Mouse (Mus musculus): ENCODE measurements around the gene Zfp970. TPM values are rescaled to one million over a fixed set of nuclear protein-coding genes. Genes with fewer than 3 reads are reported as not detected.
"Not testable (repeated sequence)": the region's sequence is repeated elsewhere in the genome, so short reads cannot be mapped to it uniquely, and the experiment has no call there.

Gene Zfp970
- polyA plus RNA-seq (2012; rRNA removed) = 14.9 and 17.9 TPM in 2 replicates

DNA sequence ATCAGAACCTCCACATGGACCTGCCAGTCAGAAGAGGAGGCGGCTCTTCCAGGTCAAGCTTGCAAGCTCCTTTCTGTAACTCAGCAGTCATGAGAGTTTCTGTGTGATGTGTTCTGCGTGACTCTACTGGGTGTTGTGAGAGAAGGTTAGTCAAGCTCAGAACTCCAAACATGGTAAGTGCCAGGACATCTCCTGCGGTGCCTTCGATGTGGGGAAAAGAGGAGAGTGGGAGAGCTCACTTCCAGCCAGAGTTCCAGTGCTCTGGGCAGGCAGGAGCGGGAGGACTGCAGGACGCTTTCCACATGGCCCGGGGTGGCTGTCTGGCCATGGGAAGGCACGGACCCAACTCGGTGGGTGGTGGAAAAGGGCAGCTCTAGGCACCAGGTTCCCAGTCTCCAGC is at the start of gene Zfp970:
Gene Zfp970, plus strand, starts transcription at position 58 of the 400 bp plus-strand sequence.
- peak in 1 of 2 experiments; percentile 19 for DNase-seq (ENCODE audit: extremely low spot score in 1 of 2, low spot score in 1 of 2)

DNA sequence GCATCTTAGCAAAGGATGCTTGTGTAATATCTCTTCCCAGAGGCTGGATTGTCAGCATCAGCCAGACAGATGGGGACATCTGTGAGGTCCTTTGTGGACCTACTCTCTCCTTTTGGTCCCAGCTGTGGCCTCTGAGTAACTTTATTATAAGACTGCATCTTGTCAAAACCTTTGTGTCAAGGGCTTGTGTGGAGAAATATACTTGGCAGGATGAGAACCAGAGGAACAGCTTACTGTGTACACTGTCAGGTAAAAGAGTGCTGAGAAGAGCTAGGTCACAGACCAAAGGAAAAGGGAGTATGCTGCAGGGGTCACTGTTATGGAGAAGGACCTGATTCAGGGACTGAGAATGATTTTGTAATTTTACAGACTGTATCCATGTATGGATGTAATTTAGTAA is 3.7 kb downstream of the Zfp970 start:
- not testable (repeated sequence) for DNase-seq (ENCODE audit: extremely low spot score in 1 of 2, low spot score in 1 of 2)

DNA sequence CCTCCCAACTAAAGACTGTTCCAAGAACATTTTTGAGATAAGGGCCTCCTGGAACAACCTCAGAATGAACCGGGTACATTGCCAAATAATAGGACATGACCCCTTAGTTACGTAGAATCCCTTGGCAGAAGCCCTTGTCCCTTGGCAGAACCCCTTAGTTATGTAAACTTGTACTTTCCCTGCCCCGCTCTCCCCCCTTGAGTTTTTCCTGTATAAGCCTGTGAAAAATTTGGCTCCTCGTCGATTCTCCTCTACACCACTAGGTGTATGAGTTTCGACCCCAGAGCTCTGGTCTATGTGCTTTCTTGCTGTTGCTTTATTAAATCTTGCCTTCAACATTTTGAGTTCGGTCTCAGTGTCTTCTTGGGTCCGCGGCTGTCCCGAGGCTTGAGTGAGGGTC is 7.7 kb downstream of the Zfp970 start:
- not testable (repeated sequence) for DNase-seq (ENCODE audit: extremely low spot score in 1 of 2, low spot score in 1 of 2)

DNA sequence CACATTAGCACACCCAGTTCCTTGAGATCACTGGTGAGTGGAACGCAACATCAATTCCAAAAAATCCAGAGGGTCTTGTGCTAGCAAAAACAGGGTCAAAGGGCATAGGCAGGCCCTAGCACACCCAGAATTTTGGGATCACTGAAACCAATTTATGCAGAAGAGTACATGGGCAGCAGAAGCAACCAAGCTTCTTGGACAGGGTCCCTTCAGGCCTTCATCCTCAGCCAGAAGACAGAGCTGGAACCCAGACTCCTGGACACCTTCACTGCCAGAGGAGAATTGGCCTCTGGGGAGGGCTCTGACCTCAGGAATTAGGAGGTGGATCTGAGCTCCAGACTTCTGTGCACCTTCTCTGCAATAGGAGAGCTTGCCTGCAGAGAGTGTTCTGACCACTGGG is 17.4 kb downstream of the Zfp970 start:
- not testable (repeated sequence) for DNase-seq (ENCODE audit: extremely low spot score in 1 of 2, low spot score in 1 of 2)

DNA sequence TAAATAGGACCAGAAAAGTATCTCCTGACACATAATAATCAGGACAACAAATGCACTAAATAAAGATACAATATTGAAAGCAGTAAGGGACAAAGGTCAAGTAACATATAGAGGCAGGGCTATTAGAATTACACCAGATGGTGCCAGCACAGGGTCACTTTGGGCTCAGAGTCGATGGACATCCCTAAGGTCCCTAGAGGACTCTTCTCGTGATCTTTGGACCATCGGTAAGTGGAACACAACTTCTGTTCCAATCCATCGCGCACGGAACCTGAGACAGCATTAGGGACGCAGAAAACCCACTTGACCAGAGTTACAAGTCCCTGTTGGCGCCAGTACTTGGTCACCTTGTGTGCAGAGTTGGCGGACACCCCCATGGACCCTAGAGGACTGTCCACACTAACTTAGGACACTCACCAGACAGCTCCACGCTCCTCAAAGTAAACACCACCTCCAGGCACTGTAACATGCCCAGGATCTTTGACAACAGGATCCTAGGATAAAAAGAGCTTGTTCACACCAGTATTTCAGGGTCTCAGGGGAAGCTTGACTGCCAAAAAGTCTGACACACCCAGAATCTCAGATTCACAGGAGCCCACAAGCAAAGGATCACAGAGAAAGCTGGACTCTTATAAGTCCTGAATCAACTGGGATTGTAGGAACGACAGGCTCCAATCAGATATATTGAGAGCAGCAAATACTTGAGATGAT is 18.9 kb downstream of the Zfp970 start:
- not testable (repeated sequence) for DNase-seq (ENCODE audit: extremely low spot score in 1 of 2, low spot score in 1 of 2)

DNA sequence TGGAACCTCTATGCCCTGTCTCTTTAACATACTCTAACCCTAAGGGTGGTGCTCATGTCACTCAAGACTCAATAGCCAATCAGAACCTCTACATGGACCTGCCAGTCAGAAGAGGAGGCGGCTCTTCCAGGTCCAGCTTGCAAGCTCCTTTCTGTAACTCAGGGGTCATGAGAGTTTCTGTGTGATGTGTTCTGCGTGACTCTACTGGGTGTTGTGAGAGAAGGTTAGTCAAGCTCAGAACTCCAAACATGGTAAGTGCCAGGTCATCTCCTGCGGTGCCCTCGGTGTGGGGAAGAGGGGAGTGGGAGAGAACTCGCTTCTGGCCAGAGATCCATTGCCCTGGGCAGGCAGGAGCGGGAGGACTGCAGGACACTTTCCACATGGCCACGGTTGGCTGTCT is 33.5 kb downstream of the Zfp970 start, which contains the start of gene Gm14403:
Gene Gm14403, plus strand, starts transcription at position 149 of the 400 bp plus-strand sequence.
- DNase-seq (ENCODE audit: extremely low spot score in 1 of 2, low spot score in 1 of 2) = peak in 1 of 2 experiments; percentile 41

DNA sequence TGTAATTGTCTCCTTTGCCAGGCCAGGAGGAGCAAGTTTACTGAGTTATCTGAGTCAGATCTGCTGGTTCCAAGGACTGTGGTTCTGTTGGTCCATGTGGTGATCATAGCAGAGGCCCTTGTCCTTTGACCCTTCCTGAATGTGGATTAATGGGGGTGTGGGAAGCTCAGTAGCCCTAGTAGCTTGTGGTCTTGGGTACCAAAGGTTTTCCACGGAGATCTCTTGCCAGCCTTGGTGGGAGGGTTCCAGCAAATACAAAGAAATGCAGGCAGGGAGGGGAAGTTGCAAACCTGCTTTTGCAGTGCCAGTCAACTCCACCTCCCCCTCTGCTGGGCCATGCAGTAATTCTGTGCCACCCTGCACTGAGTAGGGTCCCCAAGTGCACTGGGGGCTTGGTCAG is 34.6 kb downstream of the Zfp970 start:
- DNase-seq (ENCODE audit: extremely low spot score in 1 of 2, low spot score in 1 of 2) = not testable (repeated sequence)

DNA sequence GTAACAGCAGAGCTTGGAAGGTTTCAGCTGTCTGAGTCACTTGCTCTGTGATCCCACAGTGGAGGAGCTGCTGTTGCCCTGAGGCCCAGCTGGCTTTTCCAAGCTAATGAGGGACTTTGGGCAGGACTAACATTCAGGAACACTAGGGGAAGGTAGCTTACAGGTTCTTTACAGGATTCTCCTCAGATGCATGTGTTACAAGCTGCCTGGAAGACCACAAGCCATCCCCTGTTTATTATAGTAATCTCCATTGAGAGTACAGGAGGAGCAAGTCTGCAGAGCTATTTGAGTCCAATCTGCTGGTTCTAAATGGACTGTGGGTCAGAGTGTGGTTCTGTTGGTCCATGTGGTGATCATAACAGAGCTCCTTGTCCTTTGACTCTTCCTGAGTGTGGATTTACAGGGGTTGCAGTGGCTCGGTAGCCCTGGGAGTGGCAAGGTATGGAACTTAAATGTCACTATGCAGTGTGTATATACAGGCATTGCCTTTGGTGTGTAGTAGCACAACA is 40.7 kb downstream of the Zfp970 start:
- DNase-seq (ENCODE audit: extremely low spot score in 1 of 2, low spot score in 1 of 2) = not testable (repeated sequence)

DNA sequence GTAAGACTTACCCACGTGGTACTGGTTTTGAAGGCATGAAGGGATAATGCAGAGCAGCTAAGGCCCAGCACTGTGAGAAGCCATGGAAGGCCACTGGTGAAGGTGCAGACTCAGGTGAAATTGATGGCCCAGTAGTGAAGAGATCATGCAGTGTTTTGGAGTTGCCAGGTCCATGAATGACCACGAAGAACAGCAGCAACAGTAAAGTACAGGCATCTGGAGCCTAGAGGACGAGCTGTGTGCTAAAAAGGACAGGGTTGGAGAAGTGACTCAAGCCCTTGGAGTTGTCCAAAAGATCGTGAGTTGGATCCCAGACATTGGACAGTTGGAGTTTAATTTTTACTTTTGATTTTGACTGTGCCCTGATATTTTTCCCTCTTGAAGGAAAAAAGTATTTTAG is 46.8 kb downstream of the Zfp970 start:
- not testable (repeated sequence) for DNase-seq (ENCODE audit: extremely low spot score in 1 of 2, low spot score in 1 of 2)

DNA sequence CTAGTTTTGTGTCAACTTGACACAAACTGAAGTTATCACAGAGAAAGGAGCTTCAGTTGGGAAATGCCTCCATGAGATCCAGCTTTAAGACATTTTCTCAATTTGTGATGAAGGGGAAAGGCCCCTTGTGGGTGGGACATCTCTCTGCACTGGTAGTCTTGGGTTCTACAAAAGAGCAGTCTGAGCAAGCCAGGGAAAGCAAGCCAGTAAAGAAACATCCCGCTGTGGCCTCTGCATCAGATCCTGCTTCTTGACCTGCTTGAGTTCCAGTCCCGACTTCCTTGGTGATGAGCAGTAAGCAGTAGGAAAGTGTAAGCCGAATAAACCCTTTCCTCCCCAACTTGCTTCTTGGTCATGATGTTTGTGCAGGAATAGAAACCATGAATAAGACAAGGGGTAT is 47.4 kb downstream of the Zfp970 start:
- DNase-seq (ENCODE audit: extremely low spot score in 1 of 2, low spot score in 1 of 2) = not testable (repeated sequence)

DNA sequence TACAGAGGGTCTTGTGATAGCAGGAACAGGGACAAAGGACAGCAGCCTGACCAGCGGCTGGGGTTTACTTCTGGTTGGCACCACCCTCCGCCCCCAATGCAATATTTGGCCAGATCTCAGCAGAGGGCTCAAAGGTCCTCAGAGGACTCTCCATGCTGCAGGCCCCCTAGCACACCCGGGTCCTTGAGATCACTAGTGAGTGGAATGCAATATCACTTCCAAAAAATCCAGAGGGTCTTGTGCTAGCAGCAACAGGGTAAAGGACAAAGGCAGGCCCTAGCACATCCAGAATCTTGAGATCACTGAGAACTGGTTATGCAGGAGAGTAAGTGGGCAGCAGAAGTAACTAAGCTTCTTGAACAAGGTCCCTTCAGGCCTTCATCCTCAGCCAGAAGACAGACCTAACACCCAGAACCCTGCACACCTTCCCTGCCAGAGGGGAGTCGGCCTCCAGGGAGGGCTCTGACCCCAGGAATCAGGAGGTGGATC is 49.5 kb downstream of the Zfp970 start:
- not testable (repeated sequence) for DNase-seq (ENCODE audit: extremely low spot score in 1 of 2, low spot score in 1 of 2)

DNA sequence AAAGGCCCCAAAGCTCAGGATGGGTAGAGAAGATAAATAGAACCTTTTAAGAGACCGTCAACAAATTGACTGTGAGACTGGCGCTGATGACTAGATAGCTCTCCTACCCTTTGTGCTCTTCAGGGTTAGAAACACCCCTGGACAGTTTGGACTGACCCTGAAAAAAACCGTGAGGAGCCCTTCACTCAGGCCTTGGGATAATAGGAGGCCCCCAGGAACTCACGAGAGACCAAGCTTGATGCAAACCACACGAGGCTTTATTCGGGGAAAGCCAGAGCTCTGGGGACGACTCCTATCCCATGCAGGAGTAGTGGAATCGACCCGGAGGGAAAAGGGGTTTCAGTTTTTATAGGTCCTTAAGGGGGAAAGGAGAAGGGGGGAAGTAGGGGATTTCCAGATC is 53.2 kb downstream of the Zfp970 start:
- not testable (repeated sequence) for DNase-seq (ENCODE audit: extremely low spot score in 1 of 2, low spot score in 1 of 2)

DNA sequence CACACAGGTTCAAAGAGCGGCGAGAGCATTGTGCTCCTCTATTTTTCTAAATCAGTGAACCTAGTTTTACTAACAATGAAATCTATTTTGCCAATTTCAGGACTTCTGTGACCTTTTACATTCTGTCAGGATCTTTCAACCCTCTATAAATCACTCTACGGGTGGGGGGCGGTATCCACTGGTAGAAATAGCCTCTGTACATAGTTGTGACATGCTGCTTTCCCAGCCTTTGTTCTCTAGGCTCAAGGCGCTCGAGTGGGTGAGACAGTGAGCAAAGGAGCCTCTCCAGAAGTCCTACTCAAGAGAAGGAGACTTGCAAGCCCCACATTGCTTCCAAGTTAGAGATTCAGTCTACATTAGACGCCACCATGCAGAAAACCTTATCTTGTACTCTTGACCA is 53.8 kb downstream of the Zfp970 start:
- DNase-seq (ENCODE audit: extremely low spot score in 1 of 2, low spot score in 1 of 2) = not testable (repeated sequence)

DNA sequence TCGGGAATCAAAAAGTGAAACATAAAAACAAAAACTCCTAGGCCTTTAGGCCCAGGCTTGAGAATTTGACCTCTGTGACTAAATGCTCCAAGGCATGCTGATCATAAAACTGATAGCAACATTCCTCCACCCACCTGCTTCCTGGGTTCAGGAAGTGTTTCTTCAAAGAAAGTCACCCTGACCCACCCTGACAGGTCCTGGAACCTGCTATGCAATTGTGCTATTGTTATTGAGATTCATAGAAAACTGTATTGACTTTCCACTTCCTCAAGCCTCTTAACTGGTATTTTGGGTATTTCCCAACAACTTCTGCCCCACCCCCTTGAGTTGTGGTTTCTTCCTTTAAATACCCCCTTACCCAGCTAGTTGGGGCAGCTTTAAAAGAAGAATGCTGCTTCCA is 54.4 kb downstream of the Zfp970 start:
- not testable (repeated sequence) for DNase-seq (ENCODE audit: extremely low spot score in 1 of 2, low spot score in 1 of 2)

DNA sequence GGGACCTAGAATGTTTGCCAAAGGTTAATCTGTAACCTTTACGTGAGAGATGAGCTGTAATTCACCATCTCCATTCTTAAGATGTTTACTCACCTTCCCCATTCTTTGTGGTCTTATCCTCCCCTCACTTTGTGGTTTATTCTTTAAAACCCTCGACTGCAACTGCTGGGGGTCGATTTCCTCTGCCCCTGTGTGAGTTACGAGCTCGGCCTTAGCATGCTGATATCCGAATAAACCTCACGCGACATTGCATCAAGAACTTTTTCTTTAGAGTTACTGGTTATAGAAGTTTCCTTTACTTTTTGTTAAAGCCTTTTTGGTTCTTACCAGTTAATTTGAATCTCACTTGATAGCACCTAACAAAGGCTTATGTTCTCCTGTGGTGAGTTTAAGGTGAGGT is 55.5 kb downstream of the Zfp970 start:
- no peak for DNase-seq (ENCODE audit: extremely low spot score in 1 of 2, low spot score in 1 of 2)

DNA sequence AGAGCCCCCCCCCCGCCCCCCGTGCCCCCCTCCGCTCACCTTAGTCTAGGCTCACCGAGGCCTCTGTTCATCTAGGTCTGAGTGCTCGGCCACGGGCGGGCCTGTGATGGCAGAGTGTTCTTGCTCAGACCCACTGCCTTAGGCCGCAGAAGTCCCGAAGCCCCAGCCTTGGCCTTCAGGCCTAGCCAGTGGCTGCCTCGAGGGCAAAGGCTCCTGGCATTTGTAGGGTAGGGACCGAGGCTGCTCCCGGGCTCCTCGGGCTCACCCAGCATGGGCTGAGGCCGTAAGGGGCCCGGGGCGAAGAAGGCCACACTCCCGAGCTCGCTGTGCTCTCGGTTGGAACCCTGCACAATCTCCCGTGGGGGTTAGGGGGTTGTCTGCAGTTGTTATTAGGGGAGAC is 58.5 kb downstream of the Zfp970 start:
- DNase-seq (ENCODE audit: extremely low spot score in 1 of 2, low spot score in 1 of 2) = no peak

DNA sequence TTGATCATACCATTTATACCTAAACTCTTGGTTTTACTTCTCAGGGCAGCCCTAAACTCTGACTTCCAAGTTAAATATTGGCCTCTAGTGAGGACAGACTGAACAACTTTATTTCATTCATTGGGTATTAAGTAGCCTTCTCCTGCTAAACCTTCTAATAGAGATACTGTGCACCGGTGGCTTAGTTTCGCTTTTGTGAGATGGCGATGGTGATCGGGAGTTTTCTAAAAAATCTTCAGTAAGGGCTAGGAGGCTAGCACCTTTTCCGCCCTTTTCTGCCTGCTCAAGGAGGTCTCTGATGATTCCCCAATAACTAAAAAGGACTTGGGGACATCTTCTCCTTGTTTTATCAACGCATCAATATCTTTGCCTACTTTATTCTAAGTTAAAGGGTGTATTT is 59.1 kb downstream of the Zfp970 start:
- DNase-seq (ENCODE audit: extremely low spot score in 1 of 2, low spot score in 1 of 2) = not testable (repeated sequence)

DNA sequence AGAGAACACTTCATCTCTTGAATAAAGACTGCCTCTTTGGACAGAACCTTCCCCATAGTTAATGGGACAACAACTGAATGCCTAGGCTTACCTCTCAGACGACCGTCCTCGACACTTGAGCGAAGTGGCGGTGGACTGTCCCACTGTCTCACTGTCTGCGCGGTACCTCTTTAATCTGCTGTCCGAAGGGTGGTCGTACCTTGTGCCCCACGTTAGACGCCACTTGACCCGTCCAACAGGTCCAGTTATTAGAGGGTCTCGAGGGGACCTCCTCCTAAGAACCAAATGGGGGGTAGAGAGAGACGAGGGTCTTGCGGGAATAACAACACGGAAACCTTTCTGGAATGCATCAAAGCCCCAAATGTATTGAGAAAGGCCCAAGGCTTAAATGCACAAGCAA is 59.6 kb downstream of the Zfp970 start:
- not testable (repeated sequence) for DNase-seq (ENCODE audit: extremely low spot score in 1 of 2, low spot score in 1 of 2)
